Mouse (Mus musculus) megakaryocyte, embryonic 14.5 days (primary cell): ENCODE data around the gene Ctnnbl1.

Experiments
- FLI1 ChIP-seq: IDR thresholded peaks from 2 replicates; pipeline ENCODE4 v1.6.1; 2012; ENCODE audit warnings: low read length, inconsistent platforms, mixed read lengths
- GATA1 ChIP-seq: IDR thresholded peaks from 3 replicates; pipeline ENCODE4 v1.6.1; 2012; ENCODE audit warnings: mixed read lengths, low read length, inconsistent platforms, borderline replicate concordance

- no peak for TF ChIP-seq GATA1
- no peak for TF ChIP-seq FLI1
Measured at GRCm38 (mm10) chr2:157932655-157933054, 195.5 kb downstream of the Ctnnbl1 start.
